Mouse (Mus musculus) cerebellum, adult (tissue): ENCODE results near the gene Olfr53.
"Not testable (repeated sequence)": the region's sequence is repeated elsewhere in the genome, so short reads cannot be mapped to it uniquely, and the experiment has no call there.

Experiments
- ATAC-seq: cut with Nextera tagmentation; 2 replicates; pipeline ENCODE4 v1.9.2; 2017; ENCODE audit warnings: mild to moderate bottlenecking, moderate library complexity, mixed read lengths; ENCODE audit not compliant: insufficient number of reproducible peaks, low FRiP score, low TSS enrichment

Olfr53 gene

GRCm38 (mm10) chr7:140646152-140646551 lies at the start of gene Olfr53:
Gene Olfr53 (plus strand): TSS chr7:140646452.
- no peak for ATAC-seq

- ATAC-seq: not testable (repeated sequence)
Observed at GRCm38 (mm10) chr7:140600969-140601368, 45.3 kb upstream of the Olfr53 start, which contains the start of gene Olfr46. Gene Olfr46 (plus strand): TSS chr7:140601269.

- not testable (repeated sequence) for ATAC-seq
Observed at GRCm38 (mm10) chr7:140628670-140629069, 17.6 kb upstream of the Olfr53 start, which contains the start of gene Olfr61. Gene Olfr61 (plus strand): TSS chr7:140628970.

GRCm38 (mm10) chr7:140630559-140630958 lies 15.7 kb upstream of the Olfr53 start:
- ATAC-seq: no peak

GRCm38 (mm10) chr7:140659630-140660029 lies 13.4 kb downstream of the Olfr53 start, which contains the start of gene Olfr539:
Gene Olfr539 (plus strand): TSS chr7:140659930.
- no peak for ATAC-seq

GRCm38 (mm10) chr7:140670693-140671092 lies 24.4 kb downstream of the Olfr53 start:
- ATAC-seq: not testable (repeated sequence)

GRCm38 (mm10) chr7:140675863-140676262 lies 29.6 kb downstream of the Olfr53 start:
- ATAC-seq: no peak

- ATAC-seq: not testable (repeated sequence)
Observed at GRCm38 (mm10) chr7:140679591-140679990, 33.3 kb downstream of the Olfr53 start.

GRCm38 (mm10) chr7:140681651-140682050 lies 35.4 kb downstream of the Olfr53 start, which contains the start of gene Olfr45:
Gene Olfr45 (plus strand): TSS chr7:140681951.
- no peak for ATAC-seq

GRCm38 (mm10) chr7:140696967-140697366 lies 50.7 kb downstream of the Olfr53 start, which contains the start of gene Olfr541:
Gene Olfr541 (plus strand): TSS chr7:140697267.
- ATAC-seq: no peak
